Mouse (Mus musculus): ENCODE results near the gene Cdc42se1. TPM values are rescaled to one million over a fixed set of nuclear protein-coding genes. Genes with fewer than 3 reads are reported as not detected.

Gene Cdc42se1
- polyA plus RNA-seq, 1 experiment from 2014 or later, result 72.9 TPM

GRCm38 (mm10) chr3:95284501-95285281, 56.2 kb downstream of the Cdc42se1 start:
- Histone ChIP-seq H3K9me3 (ENCODE audit: control insufficient read depth, low read length) (no peaks in the 10 kb centered on the region), H3K36me3 (ENCODE audit: control insufficient read depth, insufficient read depth) (peaks cover 6% of the 10 kb centered on the region; the same call in 1 of the 2 replicates), H3K4me1 (replicated peaks; ENCODE audit: control insufficient read depth, insufficient read depth, low read length) (peaks cover 24% of the 10 kb centered on the region), H3K4me3 (replicated peaks; ENCODE audit: low read length) (no peak overlapping the region), H3K27ac (ENCODE audit: low read length) (no peak overlapping the region), H3K9ac (replicated peaks; ENCODE audit: low read depth, low read length) (peak overlapping the region; percentile 23), H3K4me2 (ENCODE audit: low read length) (no peak overlapping the region; the same call in 1 of the 2 replicates), H3K27me3 (replicated peaks; ENCODE audit: control insufficient read depth, insufficient read depth, low read length) (no peaks in the 10 kb centered on the region)
- no peak for ATAC-seq
- 91% methylated on average over 12 of the region's 12 CpGs for WGBS

- Histone ChIP-seq H3K27ac (ENCODE audit: low read length) (no peak overlapping the region), H3K36me3 (ENCODE audit: control insufficient read depth, insufficient read depth) (peaks cover 6% of the 10 kb centered on the region; the same call in 1 of the 2 replicates), H3K9me3 (ENCODE audit: control insufficient read depth, low read length) (no peaks in the 10 kb centered on the region), H3K27me3 (replicated peaks; ENCODE audit: control insufficient read depth, insufficient read depth, low read length) (no peaks in the 10 kb centered on the region), H3K4me1 (replicated peaks; ENCODE audit: control insufficient read depth, insufficient read depth, low read length) (peaks cover 23% of the 10 kb centered on the region), H3K4me2 (ENCODE audit: low read length) (no peak overlapping the region), H3K9ac (replicated peaks; ENCODE audit: low read depth, low read length) (no peak overlapping the region), H3K4me3 (replicated peaks; ENCODE audit: low read length) (no peak overlapping the region)
- WGBS, result 92% methylated on average over 5 of the region's 5 CpGs
- ATAC-seq, result no peak
Observed at GRCm38 (mm10) chr3:95285390-95285789, 56.9 kb downstream of the Cdc42se1 start.

Other genes with a start within 250 kb of the Cdc42se1 start
- 20.0 and 20.7 TPM in 2 replicates for gene Zfp687, start 213.3 kb upstream of the Cdc42se1 start, polyA plus RNA-seq (2015; fragmentation: Nextera tagmentation; extraction: Ambion mirVana)
- 286 and 291 TPM in 2 replicates for gene Psmd4, start 186.1 kb upstream of the Cdc42se1 start, polyA plus RNA-seq (2015; fragmentation: Nextera tagmentation; extraction: Ambion mirVana)
- gene Pip5k1a, start 121.8 kb upstream of the Cdc42se1 start, polyA plus RNA-seq (2015; fragmentation: Nextera tagmentation; extraction: Ambion mirVana), result 20.3 and 21.7 TPM in 2 replicates
- 230 and 233 TPM in 2 replicates for gene Vps72, start 117.7 kb upstream of the Cdc42se1 start, polyA plus RNA-seq (2015; fragmentation: Nextera tagmentation; extraction: Ambion mirVana)
- gene Tmod4, start 104.3 kb upstream of the Cdc42se1 start, polyA plus RNA-seq (2015; fragmentation: Nextera tagmentation; extraction: Ambion mirVana), result 0.65 and 0.91 TPM in 2 replicates
- 90.1 and 93.1 TPM in 2 replicates for gene Scnm1, start 94.7 kb upstream of the Cdc42se1 start, polyA plus RNA-seq (2015; fragmentation: Nextera tagmentation; extraction: Ambion mirVana)
- gene Lysmd1, start 94.6 kb upstream of the Cdc42se1 start, polyA plus RNA-seq (2015; fragmentation: Nextera tagmentation; extraction: Ambion mirVana), result 41.9 and 46.6 TPM in 2 replicates
- gene Tnfaip8l2, start 86.4 kb upstream of the Cdc42se1 start, polyA plus RNA-seq (2015; fragmentation: Nextera tagmentation; extraction: Ambion mirVana), result 2.1 and 2.5 TPM in 2 replicates
- 21.4 and 22.6 TPM in 2 replicates for gene Sema6c, start 68.3 kb upstream of the Cdc42se1 start, polyA plus RNA-seq (2015; fragmentation: Nextera tagmentation; extraction: Ambion mirVana)
- 4.2 and 5.6 TPM in 2 replicates for gene Gabpb2, start 10.8 kb upstream of the Cdc42se1 start, polyA plus RNA-seq (2015; fragmentation: Nextera tagmentation; extraction: Ambion mirVana)
- 263 and 264 TPM in 2 replicates for gene Mllt11, start 3.4 kb downstream of the Cdc42se1 start, polyA plus RNA-seq (2015; fragmentation: Nextera tagmentation; extraction: Ambion mirVana)
- 0.27 TPM in 1 of 2 replicates, not detected in the other for gene Gm128, start 12.9 kb downstream of the Cdc42se1 start, polyA plus RNA-seq (2015; fragmentation: Nextera tagmentation; extraction: Ambion mirVana)
- 0.23 TPM in 1 of 2 replicates, not detected in the other for gene Bnipl, start 22.5 kb downstream of the Cdc42se1 start, polyA plus RNA-seq (2015; fragmentation: Nextera tagmentation; extraction: Ambion mirVana)
- 43.6 and 44.3 TPM in 2 replicates for gene Mindy1, start 52.6 kb downstream of the Cdc42se1 start, polyA plus RNA-seq (2015; fragmentation: Nextera tagmentation; extraction: Ambion mirVana)
- 45.8 and 55.6 TPM in 2 replicates for gene Prune1, start 53.3 kb downstream of the Cdc42se1 start, polyA plus RNA-seq (2015; fragmentation: Nextera tagmentation; extraction: Ambion mirVana)
- 0.51 and 0.86 TPM in 2 replicates for gene Anxa9, start 78.4 kb downstream of the Cdc42se1 start, polyA plus RNA-seq (2015; fragmentation: Nextera tagmentation; extraction: Ambion mirVana)
- 104 and 108 TPM in 2 replicates for gene Cers2, start 86.1 kb downstream of the Cdc42se1 start, polyA plus RNA-seq (2015; fragmentation: Nextera tagmentation; extraction: Ambion mirVana)
- gene Setdb1, start 128.5 kb downstream of the Cdc42se1 start, polyA plus RNA-seq (2015; fragmentation: Nextera tagmentation; extraction: Ambion mirVana), result 52.6 and 53.9 TPM in 2 replicates
- gene 4930558C23Rik, start 174.1 kb downstream of the Cdc42se1 start, polyA plus RNA-seq (2015; fragmentation: Nextera tagmentation; extraction: Ambion mirVana), result not detected in 2 replicates
- 25.3 and 25.5 TPM in 2 replicates for gene Arnt, start 205.7 kb downstream of the Cdc42se1 start, polyA plus RNA-seq (2015; fragmentation: Nextera tagmentation; extraction: Ambion mirVana)

All from forebrain, embryonic 16.5 days (tissue).